11 mouse cellular contexts compared by ENCODE assay signal in genomic region chr5:43824580-43824979, GRCm38 (mm10). TPM values are rescaled to one million over a fixed set of nuclear protein-coding genes. Genes with fewer than 3 reads are reported as not detected.
DNase-seq lines count a peak whose midpoint lies in the region; ATAC-seq lines count a peak whose summit lies in the region.
"Had no signal": no experiment of that assay in that cellular context is flagged by ENCODE, and none has a peak within 500 bp of the region (broad histone marks: within the 10 kb centered on the region; RNA-seq: fewer than 3 reads in every experiment).

No protein-coding gene starts in this region.

- peak; percentile 66 for ATAC-seq in megakaryocyte progenitor cell, adult 5-6 weeks (replicated peaks; ENCODE audit: poor library complexity)
- no peak for ATAC-seq in midbrain, embryonic 14.5 days (ENCODE audit: low FRiP score, low TSS enrichment)

- H3K9me3 ChIP-seq in midbrain, embryonic 14.5 days (ENCODE audit: control insufficient read depth, low read length): no peaks in the 10 kb centered on the region
- H3K9me3 ChIP-seq: forebrain, embryonic 12.5 days had no signal

- H3K9ac ChIP-seq in midbrain, embryonic 14.5 days (replicated peaks; ENCODE audit: low read length): no peak overlapping the region
- H3K9ac ChIP-seq: forebrain, embryonic 12.5 days had no signal

- H3K27ac ChIP-seq in midbrain, embryonic 14.5 days (replicated peaks; ENCODE audit: low read depth, low read length): no peak overlapping the region
- H3K27ac ChIP-seq: forebrain, embryonic 12.5 days had no signal

- no peaks in the 10 kb centered on the region for H3K36me3 ChIP-seq in midbrain, embryonic 14.5 days (ENCODE audit: control insufficient read depth, insufficient read depth, low read length)
- H3K36me3 ChIP-seq: forebrain, embryonic 12.5 days had no signal

- 85% methylated on average over 3 of the region's 3 CpGs for WGBS in midbrain, embryonic 14.5 days

- H3K4me3 ChIP-seq in midbrain, embryonic 14.5 days (replicated peaks; ENCODE audit: low read depth, low read length): no peak overlapping the region
- H3K4me3 ChIP-seq: forebrain, embryonic 12.5 days had no signal

- DNase-seq in A20 (ENCODE audit: low read depth, low spot score): peak; percentile 81
- DNase-seq in CD8-positive naive resting alpha-beta T cell, adult 2 months (ENCODE audit: low read depth in 2 of 2, low spot score in 2 of 2): peak; percentile 21 to 47
- peak; percentile 56 to 71 for DNase-seq in spleen, postnatal 4 days (ENCODE audit: low spot score in 2 of 2)
- DNase-seq in midbrain, embryonic 14.5 days: no peak
- no peak for DNase-seq in layer of hippocampus, postnatal 14 days (ENCODE audit: low spot score in 2 of 2)
- DNase-seq in gastrocnemius, postnatal 25 days: no peak
- DNase-seq: adrenal gland, adult 2 months; gastrocnemius, postnatal 14 days; heart, postnatal 36 days had no signal

- no peak overlapping the region for H3K4me2 ChIP-seq in midbrain, embryonic 14.5 days (ENCODE audit: low read length)
- H3K4me2 ChIP-seq: forebrain, embryonic 12.5 days had no signal

- H3K4me1 ChIP-seq in midbrain, embryonic 14.5 days (ENCODE audit: control insufficient read depth, insufficient read depth, low read length): no peaks in the 10 kb centered on the region
- H3K4me1 ChIP-seq: forebrain, embryonic 12.5 days had no signal

- H3K27me3 ChIP-seq in midbrain, embryonic 14.5 days (ENCODE audit: control insufficient read depth, insufficient read depth, low read length): no peaks in the 10 kb centered on the region
- H3K27me3 ChIP-seq: forebrain, embryonic 12.5 days had no signal

RNA-seq across cellular contexts. Expression of gene Fbxl5, which starts 3.1 kb away (rescaled TPM):
- total RNA-seq in megakaryocyte progenitor cell, adult 5-6 weeks (2015): 34.7 and 37.2 TPM in 2 replicates
- 35.6 and 47.4 TPM in 2 replicates for total RNA-seq in megakaryocyte progenitor cell, adult 5-6 weeks (2017)
- 76.2 and 102 TPM in 2 replicates for polyA plus RNA-seq in midbrain, embryonic 14.5 days (2014; fragmentation: Nextera tagmentation; extraction: Ambion mirVana)
- total RNA-seq in layer of hippocampus, postnatal 14 days (2021): 10 to 100 TPM; 76.8 to 85.7 TPM
- 10 to 100 TPM; 26.6 to 27.4 TPM for total RNA-seq in gastrocnemius, postnatal 25 days (2021)

RNA-seq across cellular contexts. Expression of gene Bst1, which starts 5.9 kb away (rescaled TPM):
- 0.37 and 1.1 TPM in 2 replicates for total RNA-seq in megakaryocyte progenitor cell, adult 5-6 weeks (2015)
- total RNA-seq in megakaryocyte progenitor cell, adult 5-6 weeks (2017): 1.9 and 2.8 TPM in 2 replicates
- not detected in 2 replicates for polyA plus RNA-seq in midbrain, embryonic 14.5 days (2014; fragmentation: Nextera tagmentation; extraction: Ambion mirVana)
- under 1 TPM; 0.17 to 0.28 TPM for total RNA-seq in layer of hippocampus, postnatal 14 days (2021)
- under 1 TPM in 1 of 2 experiments, not detected in 1; 0.21 TPM for total RNA-seq in gastrocnemius, postnatal 25 days (2021)
- polyA plus RNA-seq: forebrain, embryonic 12.5 days had no signal

RNA-seq across cellular contexts. Expression of gene Cd38, which starts 43.8 kb away (rescaled TPM):
- 0.22 TPM in 1 of 2 replicates, not detected in the other for total RNA-seq in megakaryocyte progenitor cell, adult 5-6 weeks (2015)
- 0.10 TPM in 1 of 2 replicates, not detected in the other for total RNA-seq in megakaryocyte progenitor cell, adult 5-6 weeks (2017)
- 0.93 and 3.3 TPM in 2 replicates for polyA plus RNA-seq in midbrain, embryonic 14.5 days (2014; fragmentation: Nextera tagmentation; extraction: Ambion mirVana)
- 10 to 100 TPM; 13.2 to 14.4 TPM for total RNA-seq in layer of hippocampus, postnatal 14 days (2021)
- total RNA-seq in gastrocnemius, postnatal 25 days (2021): 1 to 10 TPM; 2.9 to 3.3 TPM

Comparison
In these comparisons a context has a peak if more than half of its experiments do, and no peak if none do; other contexts are left out.
1. DNase-seq: peak in A20 (single experiment), CD8-positive naive resting alpha-beta T cell, adult 2 months (2 of 2) and spleen, postnatal 4 days (2 of 2); none in midbrain, embryonic 14.5 days (single experiment), layer of hippocampus, postnatal 14 days (0 of 2) and gastrocnemius, postnatal 25 days (single experiment).